Mouse (Mus musculus) thymus, postnatal 0 days (tissue): ENCODE data around the gene Prx. TPM values are rescaled to one million over a fixed set of nuclear protein-coding genes. Genes with fewer than 3 reads are reported as not detected.
A peak's percentile ranks its signal among the peaks of the same experiment; 100 is the strongest.

Experiments
- DNase-seq: peaks from one replicate; pipeline ENCODE4 v3.0.0-alpha.2; 2015; ENCODE audit warnings: low spot score
- polyA plus RNA-seq: library from polyadenylated mRNA; unstranded; fragments of >200 nt; fragmentation: Nextera tagmentation; extraction: Ambion mirVana; gene quantifications from 2 replicates; pipeline ENCODE4 v1.2.1, GENCODE M21; 2015

Prx gene
- polyA plus RNA-seq = 1.1 and 1.2 TPM in 2 replicates

DNA sequence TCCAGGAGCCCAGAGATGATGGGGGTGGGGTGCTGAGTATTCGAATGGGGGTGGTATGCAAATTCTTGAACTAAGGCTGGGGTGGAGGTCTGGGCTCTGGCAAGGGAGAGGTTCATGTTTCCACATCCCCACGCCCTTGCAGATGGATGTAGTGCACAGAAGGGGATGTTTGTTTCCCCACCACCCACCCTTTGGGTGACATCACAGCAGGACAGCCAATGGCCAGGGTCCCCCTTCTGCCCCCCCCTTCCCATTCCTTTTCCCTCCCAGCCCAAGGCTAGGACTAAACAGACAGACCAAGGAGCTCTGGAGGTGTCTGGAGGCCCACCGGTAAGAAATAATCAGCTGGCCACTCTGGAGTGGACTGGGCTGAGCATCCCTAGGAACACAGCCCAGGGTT lies at the start of gene Prx:
TSS of gene Prx (plus strand) at position 289 of the 400 bp plus-strand sequence.
- no peak for DNase-seq

DNA sequence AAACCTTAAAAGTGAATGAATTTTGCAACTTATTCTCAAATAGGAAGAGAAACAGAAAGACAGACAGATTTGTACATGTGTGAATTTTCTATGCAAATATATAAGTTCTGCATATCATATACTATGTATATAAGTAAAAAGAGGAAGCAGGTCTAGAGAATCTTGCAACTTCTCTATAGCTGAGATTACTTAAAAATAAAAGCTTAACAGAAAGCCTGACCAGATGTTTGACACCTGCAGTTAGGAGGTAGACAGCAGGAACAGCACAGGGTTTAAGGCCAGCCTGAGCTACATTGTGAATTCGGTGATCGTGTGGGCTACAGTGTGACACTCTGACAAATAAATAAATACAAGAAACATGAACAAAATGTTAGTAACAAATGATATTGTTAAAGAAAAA lies 47.8 kb upstream of the Prx start:
- no peak for DNase-seq

DNA sequence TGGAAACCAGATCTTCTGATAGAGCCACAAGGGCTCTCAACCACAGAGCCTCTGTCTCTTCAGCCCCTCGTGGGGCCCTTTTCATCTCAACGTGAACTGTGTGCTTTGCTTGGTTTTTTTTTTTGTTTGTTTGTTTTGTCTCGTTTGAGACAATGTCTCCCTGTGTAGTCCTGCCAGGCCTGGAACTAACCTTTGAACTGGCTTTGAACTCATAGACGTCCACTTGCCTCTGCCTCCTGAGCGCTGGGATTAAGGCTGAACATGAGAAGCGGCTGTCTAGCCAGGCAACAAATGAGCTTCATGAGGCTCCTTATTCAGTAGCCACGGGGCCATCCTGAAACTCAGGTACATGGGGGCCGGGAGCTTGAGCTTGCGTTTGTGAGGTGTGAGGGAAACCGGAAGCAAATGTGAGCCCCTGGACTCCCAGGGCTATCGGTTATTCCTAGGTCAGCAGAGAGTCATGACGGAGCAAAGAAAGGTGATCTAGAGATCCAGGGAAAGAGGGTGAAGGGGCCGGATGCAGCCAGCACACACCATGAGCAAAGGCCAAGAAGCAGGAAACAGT lies 46.8 kb upstream of the Prx start:
- no peak for DNase-seq

DNA sequence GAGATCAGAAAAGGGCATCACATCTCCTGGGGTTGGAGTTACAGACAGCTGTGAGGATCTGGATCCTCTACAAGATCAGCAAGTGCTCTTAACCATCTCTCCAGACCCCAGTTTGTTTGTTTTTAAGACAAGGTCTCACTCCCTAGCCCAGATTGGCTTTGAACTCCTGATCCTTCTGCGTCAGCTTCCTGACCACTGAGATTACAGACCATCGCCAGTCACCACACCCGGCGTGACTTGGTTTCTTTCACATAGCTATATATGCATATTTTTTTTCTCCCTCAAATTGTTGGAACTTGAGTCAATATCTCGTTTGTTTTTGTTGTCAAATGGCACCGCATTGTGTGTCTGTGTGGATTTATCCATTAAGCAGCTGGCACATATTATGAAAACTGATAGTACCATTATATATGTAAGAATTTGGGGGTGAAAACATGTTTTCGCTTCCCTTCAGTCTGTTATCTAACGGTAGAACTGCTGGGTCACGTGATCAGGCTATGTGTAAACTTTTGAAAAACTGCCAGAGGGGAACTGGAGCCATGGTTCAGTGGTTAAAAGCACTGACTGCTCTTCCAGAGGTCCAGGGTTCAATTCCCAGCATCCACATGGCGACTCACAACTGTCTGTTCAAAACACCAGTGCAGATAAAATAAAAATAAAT lies 44.5 kb upstream of the Prx start:
- DNase-seq = no peak

DNA sequence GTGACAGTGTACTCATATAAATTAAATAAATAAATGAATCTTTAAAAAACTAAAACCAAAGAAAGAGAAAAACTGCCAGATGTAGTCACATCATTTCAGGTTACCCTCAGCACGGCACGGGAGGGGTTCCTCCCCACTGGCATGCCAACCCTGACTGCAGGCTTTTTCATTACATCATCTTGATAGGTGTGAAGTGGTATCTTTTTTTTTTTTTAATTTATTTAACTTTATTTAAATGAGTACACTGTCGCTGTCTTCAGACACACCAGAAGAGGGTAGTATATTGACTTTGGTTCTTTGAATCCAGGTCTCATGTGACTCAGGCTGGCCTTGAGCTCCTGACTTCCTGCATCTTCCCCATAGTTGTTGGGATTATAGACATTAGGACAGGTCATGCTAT lies 43.9 kb upstream of the Prx start:
- no peak for DNase-seq

DNA sequence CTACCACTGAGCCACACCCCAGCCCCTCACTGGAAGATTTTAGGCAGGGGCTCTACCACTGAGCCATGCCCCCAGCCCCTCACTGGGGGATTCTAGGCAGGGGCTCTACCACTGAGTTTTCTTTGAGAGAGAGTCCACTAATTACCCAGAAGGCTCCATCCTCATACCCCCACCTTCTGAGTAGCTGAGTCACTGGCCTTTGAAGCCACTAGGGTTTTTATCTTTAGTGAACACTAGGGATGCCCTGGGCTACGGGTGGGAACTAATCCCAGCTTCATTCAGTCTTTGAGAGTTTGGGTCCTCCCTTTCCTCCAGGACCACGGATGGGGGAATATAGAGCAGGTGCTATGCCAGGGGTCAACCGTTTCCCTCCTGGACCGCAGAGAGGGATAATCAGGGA lies 40.5 kb upstream of the Prx start:
- DNase-seq = no peak

DNA sequence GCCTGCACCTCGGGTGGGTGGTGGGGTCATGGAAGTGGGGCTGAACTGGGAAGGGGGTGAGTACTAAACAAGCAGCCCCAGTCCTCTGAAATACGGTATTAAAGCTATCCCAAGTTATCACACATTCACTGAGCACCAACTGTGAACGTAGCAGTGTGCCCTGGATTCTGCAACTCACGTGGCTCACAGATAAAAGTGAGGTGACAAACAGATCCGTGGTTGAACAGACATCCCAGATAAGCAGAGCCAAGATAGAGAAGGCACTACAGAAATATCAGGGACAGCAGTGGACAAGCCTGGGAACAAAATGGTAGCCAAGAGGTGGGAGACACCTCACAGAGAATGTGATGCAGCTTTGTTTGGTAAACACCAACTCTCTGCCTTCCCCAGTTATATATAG lies 39.5 kb upstream of the Prx start:
- DNase-seq = no peak

DNA sequence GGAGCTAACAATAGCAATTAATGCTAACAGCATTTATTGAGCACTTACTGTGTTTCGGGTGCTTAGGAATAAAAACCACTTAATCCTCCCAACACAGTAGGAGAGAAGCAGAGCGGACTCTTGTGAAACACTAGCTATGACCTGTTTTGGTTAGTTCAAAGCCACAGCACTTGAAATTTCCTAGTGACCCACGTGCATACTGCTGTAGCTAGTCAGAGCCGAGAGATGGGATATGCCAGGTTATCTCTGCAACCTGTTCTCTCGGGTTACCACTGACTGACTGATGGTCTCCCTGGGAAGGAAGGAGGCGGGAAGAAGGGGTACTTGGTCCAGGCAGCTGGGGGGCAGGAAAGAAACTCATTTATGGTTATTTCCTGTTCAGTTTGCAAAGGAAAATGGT lies 38.6 kb upstream of the Prx start:
- DNase-seq = no peak

DNA sequence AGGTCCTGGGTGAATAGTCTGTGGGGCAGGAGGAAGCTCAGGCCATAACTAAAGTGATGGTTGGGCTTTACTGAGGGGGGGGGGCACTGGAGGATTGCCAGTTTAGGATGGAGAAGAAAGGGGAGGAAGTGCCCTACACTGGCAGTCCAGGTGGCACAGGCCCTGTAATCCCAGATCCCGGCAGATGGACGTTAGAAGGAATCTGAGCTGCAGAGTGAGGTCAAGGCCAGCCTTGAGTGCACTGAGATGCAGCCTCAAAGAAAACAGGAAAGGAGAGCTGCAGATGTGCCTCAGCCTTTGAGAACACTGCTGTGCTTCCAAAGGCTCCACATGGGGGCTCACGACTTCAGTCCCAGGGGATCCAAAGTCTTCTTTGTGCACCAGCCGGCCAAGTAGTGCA lies 31.5 kb upstream of the Prx start:
- no peak for DNase-seq

DNA sequence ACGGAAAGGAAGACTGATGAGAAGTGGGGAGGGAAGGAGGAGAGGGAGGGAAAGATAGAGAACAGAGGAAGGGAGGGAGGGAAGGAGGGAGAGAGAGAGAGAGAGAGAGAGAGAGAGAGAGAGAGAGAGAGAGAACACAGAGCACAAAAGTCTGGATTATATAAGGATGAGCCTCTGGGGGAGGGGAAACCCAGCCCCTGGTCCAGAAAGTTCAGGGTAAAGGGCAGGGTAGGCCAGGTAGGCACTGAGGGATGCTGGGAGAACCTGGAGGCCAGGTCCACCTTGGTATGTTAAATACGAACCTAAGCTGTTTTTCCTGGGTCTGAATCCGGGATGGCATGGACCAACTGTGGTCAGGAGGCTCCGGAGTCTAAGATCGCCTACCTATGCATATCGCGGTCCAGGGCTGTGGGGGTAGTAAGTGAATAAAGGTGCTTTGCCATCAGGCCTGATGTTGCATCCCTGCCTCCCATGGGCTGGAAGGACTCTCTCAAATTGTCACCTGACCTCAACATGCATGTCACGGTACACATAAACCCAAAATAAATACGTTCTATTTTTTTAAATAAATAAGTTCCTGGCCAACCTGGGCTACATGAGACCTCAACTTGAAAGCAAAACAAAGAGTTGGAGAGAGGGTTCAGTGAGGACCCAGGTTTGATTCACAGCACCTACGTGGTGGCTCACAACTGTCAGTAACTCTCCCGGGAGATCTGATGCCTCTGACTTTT lies 27.6 kb upstream of the Prx start:
- DNase-seq = no peak

DNA sequence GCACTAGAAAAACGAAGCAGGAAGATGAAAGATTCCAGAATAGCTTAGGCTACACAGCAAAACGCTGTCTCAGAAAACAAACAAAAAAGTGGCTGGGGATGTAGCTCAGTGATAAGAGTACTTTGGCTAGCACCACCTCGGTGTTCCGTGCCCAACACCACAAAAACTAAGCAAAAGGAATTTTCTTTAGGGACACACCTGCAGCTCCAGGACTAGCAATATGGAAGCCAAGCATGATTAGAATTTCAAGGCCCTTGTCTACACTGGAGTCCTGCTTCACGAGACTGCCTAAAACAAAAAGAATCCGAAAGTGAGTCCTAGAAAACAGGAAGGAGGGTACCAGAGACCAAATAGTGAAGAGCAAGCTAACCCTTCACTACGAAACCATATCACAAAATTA lies 26.5 kb upstream of the Prx start:
- peak; percentile 31 for DNase-seq

DNA sequence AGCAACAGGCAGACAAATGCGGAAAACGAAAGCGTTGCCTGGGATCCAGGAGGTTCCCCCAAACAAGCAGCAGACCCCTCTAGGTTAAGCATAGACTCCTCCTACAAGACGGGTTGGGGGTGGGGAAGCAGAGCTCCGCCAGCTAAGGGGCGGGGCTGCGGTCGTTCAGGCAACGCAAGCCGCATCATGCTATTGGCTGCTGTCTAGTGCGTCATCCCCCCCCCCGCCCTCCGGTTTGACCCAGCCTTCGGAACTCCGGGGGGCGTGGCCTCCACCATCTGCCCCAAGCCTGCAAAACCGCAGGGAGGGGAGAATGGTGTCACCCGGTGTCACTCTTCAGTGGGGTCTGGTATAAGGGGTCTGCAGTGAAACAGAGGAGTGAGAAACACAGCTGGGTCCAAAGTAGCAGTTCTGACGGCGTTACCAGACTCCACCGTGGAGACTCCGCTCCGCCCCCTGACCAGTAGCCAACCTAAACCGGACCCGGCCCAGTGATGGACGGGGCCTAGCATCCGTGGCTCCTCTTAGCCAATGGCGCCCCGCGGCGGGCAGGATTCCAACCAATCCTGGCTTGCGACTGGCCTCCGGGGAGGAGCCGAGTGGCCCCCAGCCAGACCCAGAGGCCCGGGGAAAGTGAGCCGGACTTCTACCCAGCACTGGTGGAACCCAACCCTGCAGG lies 25.8 kb upstream of the Prx start, which contains the start of gene Sertad3:
TSS of gene Sertad3 (plus strand) at position 613 of the 679 bp plus-strand sequence.
- DNase-seq = peak; percentile 99

DNA sequence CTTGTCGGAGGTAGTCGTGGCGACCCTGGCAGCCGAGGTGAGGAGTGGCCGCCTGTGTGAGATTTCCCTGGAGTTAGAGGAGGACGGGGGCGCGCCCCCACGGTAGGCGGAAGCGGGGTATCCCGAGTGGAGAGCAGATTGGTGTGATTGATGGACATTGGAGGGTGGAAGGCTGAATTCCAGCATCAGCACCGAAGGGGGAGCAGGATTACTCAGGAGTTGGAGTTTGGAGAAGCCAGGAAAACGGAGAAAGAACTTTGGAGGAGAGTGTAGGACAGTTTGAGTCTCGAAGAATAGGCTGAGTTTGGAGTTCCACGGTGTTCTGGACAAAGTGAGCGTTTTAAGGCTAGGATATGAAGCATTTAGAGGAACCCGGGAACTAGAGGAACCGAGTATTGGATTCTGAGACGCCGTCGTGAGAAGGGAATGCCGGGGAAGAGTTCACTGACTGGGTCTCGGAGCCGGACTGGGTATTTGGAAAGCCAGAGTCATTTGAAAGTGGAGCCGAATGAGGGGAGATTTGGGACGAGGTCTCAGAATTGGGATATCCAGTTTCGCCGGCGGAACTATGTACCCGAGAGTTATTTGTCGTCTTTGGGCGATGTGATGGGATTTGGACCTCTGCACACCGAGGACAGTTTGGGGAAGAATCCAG lies 25.2 kb upstream of the Prx start:
- DNase-seq = no peak

DNA sequence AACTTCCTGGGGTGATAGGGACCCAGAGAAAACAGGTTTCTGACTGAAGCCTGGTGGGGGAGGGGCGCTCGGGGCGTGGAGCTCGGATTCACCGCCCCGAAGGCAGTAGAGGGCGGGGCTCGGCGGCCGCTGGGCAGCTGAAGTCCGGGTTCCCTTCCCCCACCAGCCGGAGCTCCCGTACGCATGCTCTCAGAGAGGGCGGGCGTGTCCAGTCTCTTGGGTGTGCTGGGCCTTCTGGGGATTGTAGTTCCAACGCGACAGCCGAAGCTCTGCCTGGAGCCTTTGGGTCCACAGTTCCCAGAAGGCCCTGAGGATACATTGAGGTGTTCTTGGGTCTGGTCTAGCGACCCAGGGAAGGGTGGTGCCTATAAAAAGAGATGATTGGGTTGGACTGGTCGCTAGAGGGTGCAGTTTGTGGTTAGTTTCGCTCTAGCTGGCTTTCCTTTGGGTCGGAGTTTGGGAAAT lies 24.6 kb upstream of the Prx start:
- peak; percentile 93 for DNase-seq

DNA sequence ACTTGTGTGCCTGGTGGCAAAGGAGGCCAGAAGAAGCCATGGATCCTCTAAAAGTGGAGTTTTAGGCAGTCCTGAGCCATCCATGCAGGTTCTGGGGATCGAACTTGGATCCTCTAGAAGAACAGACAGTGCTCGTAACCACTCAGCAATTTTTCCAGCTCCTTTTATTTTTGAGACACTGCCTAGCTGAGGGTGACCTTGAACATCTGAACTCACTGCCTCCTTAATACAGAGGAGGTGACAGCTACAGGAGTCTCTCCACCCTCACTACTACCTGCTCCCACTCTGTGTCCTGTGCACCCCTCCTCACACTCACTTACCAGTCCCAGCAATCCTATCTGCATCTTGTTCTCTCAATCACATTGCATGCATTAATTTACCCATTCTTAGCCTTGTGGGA lies 23.5 kb upstream of the Prx start:
- no peak for DNase-seq

DNA sequence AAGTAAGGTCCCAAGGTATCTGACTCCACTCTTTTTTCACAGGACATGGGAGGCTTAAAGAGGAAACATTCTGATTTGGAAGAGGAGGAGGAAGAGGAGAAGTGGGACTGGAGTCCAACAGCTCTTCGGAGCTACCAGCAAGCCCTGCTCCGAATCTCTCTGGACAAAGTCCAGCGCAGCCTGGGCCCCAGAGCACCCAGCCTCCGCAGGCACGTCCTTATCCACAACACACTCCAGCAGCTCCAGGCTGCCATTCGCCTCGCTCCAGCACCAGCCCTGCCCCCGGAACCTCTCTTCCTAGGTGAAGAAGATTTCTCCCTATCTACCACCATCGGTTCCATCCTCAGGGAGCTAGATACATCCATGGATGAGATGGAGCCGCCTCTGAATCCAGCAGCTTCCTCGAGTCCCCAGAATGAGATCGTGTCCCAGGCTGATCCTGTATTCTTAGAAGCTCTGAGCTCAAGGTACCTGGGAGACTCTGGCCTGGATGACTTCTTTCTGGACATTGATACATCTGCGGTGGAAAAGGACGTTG lies 23.0 kb upstream of the Prx start:
- no peak for DNase-seq

DNA sequence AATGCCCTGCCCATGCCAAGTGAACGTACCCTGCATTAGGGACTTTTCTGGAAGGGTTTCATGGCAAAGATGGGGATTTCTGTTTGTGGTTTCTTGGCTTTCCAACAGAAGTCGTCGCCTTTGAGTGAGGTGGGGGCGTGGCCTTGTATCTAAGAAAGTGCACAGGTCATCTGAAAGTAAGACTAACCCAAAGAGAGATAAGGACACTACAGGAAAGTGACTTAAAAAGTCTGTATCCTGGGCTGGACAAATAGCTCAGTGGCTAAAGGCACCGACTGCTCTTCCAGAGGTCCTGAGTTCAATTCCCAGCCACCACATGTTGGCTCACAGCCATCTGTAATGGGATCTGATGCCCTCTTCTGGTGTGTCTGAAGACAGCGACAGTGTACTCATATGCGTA lies 20.6 kb upstream of the Prx start:
- DNase-seq = no peak

DNA sequence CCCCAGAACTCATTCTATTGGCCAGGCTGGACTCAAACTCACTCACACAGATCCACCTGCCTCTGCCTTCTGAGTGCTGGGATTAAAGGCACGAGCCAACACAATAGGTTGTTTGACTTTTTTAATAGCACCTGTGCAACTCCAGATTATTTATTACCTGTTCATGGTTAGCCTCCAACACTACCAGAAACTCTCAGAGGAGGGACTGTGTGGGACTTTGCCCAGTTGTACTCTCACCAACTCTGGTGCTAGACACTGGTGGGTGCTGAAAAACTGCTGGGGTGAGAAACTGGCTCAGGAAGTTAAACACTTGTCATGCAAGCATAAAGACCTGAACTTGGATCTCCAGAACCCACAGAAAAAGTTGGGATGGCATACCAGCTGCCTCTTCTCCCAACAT lies 19.4 kb upstream of the Prx start:
- DNase-seq = no peak

DNA sequence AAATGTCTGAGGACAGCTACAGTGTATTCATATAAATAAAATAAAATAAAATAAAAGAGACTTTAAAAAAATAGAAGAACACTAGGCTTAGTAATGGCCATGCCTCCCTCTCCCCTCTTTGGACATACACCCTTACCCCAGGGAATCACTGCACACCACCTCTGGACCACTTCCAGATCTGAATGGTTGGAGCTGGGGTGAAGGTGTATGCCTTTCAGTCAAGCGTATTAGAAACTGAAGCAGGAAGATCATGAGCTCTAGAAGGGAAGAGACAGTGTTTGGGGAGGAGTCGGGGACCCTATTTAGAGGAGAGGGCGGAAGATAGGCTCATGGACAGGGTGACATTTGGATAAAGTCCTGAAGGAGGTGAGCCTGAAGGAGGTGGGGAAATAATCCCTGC lies 18.6 kb upstream of the Prx start:
- no peak for DNase-seq

DNA sequence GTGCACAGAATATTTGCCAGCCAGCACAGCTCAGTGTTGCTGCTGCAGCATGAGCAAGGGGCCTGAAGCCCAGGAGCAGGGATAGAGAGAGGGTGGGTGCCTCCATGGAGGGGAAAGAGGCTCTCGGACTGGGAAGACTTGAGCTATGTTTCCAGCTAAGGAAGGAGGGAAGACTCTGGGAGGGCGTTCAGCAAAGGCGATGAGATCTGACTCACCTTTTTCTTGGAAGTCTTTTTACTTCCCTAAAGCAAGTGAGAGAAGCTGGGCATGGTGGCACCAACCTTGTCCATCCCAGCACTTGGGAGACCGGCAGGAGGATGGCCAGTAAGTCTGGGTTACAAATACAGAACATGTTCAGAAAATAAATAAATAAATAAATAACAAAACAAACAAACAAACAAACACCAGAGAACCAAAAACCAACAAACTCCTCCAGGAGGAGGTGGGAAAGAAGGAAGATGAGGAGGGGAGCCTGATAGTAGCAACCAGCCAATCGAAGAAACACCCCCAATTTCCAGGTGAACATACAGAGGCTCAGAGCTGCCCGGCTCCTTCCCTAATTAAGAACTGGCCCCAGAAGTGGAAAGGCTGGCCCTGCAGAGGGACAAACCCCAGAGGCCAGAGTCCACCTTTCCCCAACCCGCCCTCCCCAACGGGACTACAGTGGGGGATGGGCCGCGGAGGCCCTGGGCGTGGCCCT lies 18.0 kb upstream of the Prx start:
- no peak for DNase-seq

DNA sequence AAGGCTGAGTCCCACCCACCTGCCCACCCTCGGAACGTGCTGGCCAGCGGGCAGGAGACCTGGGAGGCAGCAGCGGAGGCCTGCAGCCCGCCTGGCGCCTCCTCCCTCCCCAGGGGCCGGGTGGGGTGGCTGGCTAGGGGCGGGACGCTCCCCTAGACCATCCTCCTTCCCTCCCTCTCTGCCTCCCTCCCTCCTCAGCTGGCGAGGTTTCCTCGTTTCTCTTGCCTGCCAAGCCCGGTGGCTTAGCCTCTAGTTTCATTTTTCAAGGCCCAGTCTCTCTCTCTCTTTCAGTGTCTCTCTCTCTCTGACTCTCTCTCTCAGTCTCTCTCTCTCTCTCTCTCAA lies 17.5 kb upstream of the Prx start:
- DNase-seq = peak; percentile 66
